Mouse (Mus musculus) mouse embryonic stem cell (cell line): ENCODE measurements around the gene U2af1l4.

Experiments used
- in situ Hi-C, 2 experiments: fragments of 300-500 bp; cut with MboI; formaldehyde crosslinking; loops; 1 replicate in 1 of 2; 3 replicates in 1 of 2; pipeline ENCODE4 v1.14.3; 2019 to 2020; ENCODE audit warnings: low sequenced_read_pairs in 2 of 2, low pct_unique_long_range_greater_than_20kb in 1 of 2, mixed read lengths in 1 of 2; ENCODE audit not compliant: unreplicated experiment in 1 of 2

Gene U2af1l4

DNA sequence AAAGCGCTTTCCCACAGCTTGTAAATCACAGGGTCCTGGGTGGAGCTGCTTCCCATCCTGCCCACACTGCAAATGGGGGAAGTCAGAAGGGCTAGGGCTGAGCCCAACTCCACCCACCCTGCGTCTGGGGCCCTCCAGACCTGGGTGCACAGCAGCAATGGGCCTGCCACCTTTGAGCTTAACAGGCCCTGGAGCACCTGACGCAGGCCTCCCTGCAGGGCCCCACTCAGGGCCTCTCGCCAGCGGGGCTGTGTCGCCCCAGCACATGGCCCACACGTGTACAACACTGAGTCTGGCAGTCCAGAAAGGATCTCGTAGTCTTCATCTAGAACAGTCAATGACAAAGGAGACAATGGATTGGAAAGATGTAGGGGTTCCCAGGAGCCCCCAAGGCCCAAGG, 16.8 kb downstream of the U2af1l4 start:
- in situ Hi-C loops: no loop called here

DNA sequence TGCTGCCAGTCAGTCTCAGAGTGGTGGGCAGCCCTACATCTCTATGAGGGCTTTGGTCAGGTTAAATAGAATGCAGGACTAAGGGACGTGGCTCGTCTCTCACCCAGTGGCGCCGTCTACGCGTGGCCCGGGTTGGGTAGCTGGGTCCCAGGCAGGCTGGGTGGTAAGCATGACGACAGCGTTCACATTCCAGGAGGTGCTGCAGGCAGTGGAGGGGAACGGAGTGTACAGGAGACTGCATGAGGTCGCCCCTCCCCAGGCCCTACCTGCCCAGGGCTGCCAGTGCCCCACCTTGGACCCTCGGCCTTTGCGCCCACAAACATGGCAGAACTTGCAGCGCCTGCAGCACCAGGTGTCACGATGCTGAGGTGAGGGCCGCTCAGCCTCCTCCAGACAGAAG, 18.4 kb downstream of the U2af1l4 start:
- in situ Hi-C loops: no loop called here

DNA sequence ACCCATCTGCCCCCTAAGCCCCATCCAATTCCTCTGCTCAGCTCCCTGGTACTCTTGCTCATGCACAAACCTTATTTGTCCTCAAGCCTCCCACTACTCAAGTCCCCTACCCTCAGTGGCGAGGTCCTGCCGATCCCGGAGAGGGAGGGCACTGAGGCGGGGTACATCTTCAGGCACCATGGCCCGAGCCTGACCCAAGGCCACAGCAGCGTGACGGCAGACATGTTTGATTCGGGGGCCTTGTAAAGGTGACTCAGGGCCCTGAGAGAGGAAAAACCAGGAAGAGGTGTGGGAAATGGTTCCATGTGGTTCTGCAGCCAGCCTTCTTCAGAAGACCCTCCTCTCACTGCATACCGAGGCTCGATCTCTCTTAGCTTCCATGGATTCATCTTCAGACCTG, 21.2 kb downstream of the U2af1l4 start:
- in situ Hi-C loops: no loop called here

DNA sequence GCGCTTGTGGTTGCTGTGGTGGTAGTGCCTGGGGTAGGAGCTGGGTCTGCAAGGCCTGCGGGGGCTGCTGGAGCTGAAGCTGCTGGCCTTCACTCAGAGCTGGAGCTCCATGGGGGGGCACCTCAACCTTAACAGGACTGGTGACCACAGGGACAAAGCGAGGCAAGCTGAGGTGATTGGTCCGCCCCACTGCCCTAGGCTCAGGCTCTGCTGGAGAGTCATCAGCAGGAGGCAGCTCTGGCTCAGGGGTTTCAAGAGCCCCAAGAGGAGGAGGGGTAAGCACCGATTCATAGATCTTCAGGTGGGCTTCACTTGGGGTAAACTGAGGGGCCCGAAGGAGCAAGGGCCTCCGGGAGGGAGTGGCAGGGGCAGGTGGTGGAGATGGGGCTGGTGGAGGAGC, 22.1 kb downstream of the U2af1l4 start:
- in situ Hi-C loops: no loop called here

DNA sequence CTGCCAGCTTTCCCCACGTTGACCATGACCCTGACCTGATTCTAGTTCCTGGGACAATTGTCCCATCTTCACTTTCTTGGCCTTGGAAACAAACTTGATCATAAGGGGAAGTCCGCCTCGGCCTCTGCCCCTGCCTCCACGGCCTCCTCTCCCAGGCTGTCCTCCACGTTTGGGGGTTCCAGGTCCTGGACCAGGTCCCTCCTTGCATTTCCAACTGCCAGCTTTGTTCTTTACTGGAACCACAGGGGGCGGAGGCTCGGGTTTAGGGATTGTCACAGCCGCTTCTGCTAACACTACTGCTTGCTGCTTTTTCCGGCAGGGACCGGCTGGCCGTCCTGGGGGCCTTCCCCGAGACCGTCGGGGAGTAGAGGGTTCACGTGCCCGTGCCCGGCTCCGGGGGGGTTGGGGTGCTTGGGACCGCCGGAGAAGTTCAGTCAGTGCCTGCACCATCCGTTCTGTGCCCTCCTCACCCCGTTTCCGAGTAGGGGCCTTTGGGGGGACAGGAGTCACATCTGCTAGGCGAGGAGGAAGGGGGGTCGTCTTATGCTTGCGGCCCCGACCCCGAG, 23.4 kb downstream of the U2af1l4 start:
- in situ Hi-C loops: no loop called here

DNA sequence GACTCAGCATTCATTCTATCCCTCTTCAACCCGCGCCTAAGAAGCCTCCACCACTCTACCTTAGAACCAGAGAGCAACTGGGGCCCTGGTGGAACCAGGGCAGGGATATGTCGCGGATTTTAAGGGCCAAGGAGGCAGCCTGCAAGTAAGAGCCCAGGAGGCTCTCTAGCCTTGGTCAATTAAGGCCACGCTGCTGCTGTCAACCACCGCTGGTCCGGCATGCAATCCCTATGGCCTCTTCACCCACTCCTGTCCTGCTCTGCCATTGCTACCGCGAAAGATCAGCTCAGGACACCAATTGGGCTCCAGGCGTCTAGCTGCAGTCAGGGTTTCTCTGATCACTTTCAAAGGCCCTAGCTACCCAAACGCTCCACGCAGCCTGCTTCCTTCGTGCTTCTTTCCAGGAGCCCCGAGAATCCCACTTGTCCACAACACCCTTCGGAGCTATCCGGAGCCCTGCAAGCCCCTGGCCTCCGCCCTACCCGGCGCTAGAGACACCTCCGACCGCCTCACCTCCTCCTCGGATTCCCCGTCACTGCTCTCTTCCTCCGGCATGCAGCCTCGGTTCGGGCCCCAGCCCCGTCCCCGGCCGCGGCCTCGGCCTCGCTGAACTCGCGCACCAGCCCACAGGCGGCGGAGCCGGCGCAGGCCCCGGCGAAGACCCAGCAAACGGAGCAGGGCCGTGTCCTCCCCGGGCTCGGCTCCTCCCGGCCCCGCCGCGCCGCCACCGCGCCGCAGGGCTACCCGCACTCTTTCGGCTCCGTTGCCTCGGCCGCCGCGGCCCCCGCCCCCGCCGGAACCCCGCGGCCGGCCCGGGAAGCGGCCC, 25.0 kb downstream of the U2af1l4 start:
- in situ Hi-C loops: no loop called here

DNA sequence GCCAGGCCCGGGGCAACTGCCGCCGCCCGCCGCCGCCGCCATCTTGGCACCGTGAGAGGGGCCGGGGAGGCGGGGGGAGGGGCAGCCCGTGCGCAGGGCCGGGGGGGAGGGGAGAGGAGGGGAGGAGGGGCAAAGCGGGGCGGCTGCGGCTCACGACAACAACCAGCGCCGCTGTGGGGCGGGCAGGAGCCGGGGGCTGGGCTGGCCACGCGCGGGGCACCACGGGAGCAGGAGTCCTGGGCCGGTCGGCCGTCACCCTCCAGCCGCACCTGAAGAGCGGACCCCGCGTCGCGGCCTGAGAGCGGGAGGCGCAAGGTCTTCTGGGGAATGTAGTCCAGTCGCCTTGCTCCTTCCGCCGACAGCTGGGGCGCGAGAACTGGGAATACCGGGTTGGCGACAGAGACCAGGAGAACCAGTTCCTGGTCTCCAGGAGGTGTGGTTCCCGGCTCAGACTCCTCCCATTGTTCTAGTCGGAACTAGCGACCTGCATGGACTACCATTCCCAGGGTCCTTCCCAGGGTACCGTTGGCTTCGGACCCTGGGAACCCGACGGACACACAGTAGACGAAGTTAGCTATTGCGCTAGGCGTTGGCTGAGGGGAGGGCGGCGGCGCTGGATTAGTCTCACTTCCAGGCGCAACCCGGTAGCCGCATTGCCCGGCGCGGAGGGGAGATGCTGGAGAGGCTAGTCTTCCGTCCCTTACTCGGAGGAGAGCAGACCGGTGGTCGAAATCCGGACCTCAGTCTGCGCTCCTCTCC, 25.8 kb downstream of the U2af1l4 start, which contains the start of gene Kmt2b:
Gene Kmt2b (minus strand): TSS at position 51 of the 759 bp plus-strand sequence.
- in situ Hi-C loops: no loop called here

DNA sequence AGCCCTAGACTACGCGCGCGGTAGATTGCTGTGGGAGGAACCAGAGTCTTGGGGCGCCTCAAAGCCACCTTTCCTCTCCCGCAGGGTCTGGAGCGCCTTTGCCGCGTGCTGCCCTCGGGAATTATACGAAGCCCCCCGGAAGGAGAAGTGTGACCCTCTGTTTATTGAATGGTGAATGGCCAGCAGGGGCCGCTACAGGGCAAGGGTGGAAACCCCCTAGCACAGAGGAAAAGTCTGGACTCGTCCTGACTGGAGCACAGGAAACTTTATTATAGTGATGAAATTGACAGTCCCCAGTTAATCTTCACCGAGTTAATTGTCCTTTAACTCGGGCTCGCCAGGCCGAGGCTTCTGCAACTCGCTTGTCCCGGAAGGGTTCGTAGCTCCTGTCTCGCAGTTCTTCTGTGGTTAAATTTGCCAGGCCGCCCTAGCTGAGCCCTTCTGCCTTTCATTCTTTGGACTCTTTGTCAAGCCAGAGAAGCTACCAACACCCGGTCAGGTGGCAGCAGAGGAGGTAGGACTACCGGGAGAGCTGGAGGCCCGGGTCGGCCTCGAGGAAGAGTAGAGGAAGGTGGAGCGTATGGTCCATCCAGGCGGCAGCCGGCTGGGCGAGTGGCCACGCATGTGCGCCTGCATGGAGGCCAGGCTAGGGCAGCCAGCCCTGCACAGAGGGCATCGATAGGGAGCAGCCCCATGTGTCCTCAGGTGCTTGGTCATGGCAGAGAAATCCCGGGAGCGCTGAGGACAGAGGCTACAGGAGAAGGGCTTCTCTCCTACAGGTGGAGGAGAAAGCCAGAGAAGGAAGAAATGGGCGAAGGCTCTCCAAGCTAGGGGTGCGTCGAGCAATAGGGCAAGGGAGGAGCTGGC, 26.6 kb downstream of the U2af1l4 start:
- in situ Hi-C loops: no loop called here

DNA sequence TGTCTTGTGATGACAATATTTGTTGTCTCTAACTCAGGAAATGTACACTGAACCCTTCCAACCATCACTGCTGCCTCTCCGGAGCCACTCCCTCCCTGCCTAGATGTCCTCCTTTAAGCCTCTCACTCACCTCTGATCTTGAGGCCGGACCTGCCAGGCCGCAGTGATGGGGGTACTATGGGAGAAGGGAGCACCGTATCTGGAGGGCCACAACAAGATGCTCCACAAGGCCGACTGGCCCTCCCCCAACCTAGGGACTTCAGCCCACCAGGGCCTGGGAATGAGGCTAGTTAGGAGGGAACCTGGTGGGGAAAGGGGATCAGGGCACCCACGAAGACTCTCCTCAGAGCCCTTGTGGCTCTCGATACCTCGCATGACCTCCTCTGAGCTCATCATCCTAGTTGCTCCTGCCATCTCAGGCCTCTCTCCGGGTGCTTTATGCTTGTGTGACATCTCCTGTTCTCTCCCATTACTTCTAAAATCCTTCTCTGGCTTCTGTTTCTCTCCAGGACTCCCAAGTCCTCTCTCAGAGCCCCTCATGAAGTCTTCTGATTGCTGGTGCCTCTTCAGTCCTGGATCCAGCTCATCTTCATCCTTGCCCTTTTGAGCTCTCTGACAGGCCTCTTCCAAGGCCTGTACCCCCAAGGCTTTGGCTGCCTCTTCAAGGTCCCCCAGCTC, 28.0 kb downstream of the U2af1l4 start:
- in situ Hi-C loops: no loop called here

DNA sequence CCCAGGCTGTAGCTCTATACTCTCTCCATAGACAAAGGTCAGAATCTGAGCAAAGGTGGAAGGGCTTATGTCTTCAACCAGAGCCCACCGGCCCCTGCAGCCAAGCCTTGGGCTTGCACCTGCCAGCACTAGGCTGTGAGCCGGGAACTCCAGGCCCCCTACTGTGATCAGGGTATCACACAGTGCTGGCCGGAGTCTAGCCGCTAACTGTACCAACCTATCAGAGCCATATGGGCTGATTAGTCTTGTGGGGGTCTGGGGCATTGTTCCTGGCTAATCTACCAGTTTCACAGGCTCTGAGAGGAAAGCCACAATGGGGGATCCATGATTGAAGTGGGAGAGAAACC, 28.5 kb downstream of the U2af1l4 start:
- in situ Hi-C loops: no loop called here

DNA sequence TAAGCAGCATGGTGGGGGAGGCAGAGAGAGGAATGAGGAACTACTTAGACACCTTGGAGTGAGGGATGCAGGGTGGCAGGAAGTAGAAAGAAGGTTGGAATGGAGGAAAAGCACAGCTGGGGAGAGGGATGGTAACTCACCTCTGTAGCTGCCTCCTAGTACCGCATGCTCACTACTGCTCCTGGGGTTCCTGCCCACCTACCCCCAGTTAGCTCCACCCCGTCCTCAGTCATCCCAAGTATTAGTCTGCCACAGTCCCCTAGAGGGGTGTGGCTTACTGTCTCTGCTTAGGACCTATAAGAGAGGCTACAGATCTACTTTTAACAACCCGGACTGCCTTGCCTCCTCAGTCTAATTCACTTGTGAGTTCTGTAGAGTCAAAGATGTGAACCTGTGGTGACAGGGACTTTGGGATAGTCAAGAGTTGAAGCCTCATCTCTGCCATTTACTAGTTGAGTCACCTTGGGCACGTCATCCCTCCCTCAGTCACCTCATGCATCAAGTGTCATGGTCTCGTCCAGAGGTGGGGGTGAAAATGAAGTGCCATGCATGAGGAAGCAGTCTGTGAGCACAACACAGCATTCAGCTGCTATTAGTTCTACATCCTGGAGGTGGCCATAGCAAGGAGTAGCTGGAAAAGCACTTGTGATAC, 29.8 kb downstream of the U2af1l4 start:
- in situ Hi-C loops: no loop called here

DNA sequence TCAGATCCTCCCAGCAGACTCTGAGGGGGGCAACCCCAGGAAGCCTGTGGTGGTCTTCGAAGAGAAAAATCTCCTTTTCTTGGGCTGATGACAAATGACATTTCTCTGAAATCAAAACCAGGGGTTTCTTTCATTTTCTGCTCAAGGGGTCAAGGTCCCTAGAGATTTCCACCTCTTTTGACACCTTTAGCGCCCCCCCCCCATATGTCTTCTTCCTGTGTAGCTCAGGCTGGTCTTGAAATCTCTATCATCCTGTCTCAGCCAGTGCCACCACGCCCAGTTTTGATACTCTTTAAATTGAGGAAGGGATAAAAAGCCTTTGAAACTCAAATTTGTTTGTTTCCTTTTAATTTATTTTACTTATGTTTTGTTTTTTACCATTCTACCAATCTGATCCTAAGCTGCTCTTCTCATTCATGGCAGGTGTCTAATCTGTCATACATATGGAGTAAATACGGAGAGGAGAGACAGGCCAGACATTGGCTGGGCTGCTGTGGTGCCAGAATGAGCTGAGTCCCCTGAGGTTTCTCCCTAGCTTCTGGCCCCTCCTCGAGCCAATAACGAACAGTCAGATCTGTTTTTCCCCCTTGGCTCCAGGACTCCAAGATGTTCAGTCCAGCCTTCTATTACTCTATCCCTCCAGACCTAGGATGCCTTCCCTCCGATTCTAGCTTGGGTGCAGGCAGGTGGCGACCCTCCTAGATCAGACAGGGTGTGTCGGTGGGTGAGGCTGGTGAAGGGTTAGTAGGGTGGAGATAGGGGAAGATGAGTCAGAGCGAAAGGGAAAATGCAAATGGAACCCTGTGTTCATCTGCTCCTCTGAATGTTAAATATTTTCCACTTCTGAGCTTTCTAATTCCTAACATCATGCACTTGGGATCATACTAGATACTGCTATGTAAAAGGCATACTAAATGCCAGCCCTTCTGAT, 30.7 kb downstream of the U2af1l4 start:
- in situ Hi-C loops: no loop called here

DNA sequence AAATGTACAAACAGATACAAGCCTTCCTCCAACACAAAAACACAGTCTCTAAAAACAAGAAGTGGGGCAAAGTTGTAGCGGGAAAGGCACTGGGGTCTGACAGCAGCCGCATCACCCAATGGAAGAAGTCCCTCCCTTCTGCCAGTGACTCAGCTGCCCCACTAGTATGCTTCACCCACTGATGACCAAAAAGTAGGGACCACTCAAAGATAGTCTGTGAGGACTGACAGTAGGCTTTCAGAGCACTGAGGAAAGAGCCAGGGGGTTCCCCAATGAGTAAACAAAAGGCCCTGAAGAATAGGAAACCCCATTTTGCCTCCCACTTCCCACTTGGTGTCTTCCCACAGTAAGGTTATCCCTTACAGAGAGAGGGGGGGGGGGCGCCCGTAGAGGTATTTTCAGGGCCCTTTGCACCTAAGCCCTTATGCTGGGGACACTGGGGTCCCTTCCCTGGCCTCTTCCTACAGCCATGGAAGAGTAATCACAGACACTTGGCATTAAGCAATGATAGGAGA, 31.5 kb downstream of the U2af1l4 start:
- in situ Hi-C loops: no loop called here

DNA sequence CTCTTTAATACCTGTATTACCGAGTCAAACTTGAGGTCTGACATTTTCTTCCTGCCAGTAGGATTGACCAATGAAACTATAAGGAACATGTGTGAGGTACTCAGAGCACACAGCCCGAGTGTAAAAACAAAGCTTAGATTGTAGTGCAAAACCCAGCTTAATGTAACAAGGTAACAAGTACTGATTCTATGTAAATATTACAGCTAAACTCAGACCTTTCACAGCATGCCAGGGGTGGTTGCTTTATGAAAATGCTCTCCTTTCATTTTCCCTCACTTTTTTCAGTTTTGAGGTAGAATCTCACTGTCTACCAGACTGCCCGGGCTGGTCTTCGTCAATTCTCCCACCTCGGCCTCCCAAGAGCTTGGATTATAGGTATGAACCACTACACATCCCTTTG, 33.0 kb downstream of the U2af1l4 start:
- in situ Hi-C loops: no loop called here

DNA sequence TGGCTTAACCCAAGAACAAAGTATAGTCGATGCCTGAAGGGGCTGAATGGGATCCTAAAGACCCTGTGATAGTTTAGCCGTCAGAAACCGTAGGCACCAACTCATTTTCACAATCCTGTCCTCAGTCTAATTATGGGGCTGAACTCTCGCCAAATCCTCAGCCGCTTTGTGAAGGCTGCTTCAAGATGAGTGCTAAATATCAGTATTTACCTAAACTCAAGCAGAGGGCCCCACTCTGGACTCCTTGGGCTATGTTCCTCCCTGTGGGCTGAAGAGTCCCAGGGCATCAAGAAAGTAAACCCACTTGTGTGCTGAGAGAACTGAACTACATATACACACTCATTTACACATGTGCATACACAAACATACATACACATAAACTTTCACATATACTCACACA, 33.7 kb downstream of the U2af1l4 start:
- in situ Hi-C loops: no loop called here

DNA sequence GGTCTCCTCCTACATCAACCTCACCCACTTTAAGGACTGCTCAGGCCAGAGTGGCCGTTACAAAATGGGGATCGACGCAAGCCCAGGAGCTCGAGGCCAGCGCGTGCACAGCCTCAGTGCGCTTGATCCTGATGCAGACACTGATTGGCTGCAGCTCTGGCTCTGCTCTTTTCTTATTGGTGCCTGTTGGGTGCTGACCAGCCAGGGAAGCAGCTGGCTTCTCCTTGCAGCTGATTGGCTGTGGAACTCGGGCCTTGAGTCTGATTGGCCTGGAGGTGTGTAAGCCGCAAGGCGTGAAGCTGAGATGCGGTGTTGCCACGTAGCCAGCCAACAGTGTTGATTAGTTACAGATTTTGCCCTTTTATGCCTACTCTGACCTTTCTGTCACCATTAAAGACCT, 35.7 kb downstream of the U2af1l4 start, which contains the start of gene Zbtb32:
Gene Zbtb32 (minus strand): TSS at position 124 of the 400 bp plus-strand sequence.
- in situ Hi-C loops: no loop called here

DNA sequence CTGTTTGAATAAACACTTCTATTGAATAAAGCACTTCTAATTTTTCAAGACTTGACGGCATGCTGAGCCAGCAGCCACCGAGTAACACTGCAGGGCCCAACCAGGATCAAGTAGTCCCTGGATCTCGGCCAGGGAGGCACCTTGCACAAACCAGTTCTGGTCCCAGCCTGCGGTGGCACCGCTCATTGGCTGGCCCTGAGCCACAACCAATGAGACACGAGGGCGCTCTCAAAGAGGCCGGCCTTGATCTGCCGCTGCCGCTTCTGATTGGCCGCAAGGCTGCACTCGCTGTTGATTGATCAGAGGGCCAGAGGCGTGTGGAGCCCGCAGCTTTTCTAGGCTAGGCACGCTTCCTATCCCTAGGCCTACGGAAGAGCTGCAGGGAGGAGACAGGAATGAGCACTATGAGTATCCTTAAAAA, 36.8 kb downstream of the U2af1l4 start:
- in situ Hi-C loops: no loop called here
